Mouse (Mus musculus) thymus, postnatal 14 days (tissue): ENCODE data around the gene Ankrd17.
"Not testable (repeated sequence)": the region's sequence is repeated elsewhere in the genome, so short reads cannot be mapped to it uniquely, and the experiment has no call there.

Experiments used
- DNase-seq: peaks from one replicate; pipeline ENCODE4 v3.0.0; 2021

Ankrd17 gene

GRCm38 (mm10) chr5:90332478-90332877 is 33.9 kb downstream of the Ankrd17 start:
- DNase-seq, result no peak

- no peak for DNase-seq
These were observed 35.3 kb downstream of the Ankrd17 start for GRCm38 (mm10) chr5:90331071-90331470.

- DNase-seq, result no peak
These were observed 68.0 kb downstream of the Ankrd17 start for GRCm38 (mm10) chr5:90298396-90298795.

GRCm38 (mm10) chr5:90289887-90290286 is 76.5 kb downstream of the Ankrd17 start:
- DNase-seq, result no peak

GRCm38 (mm10) chr5:90286559-90286958 is 79.8 kb downstream of the Ankrd17 start:
- peak; percentile 67 for DNase-seq

GRCm38 (mm10) chr5:90280061-90280460 is 86.3 kb downstream of the Ankrd17 start:
- DNase-seq, result no peak

GRCm38 (mm10) chr5:90279418-90279817 is 87.0 kb downstream of the Ankrd17 start:
- no peak for DNase-seq

- DNase-seq, result no peak
These were observed 88.9 kb downstream of the Ankrd17 start for GRCm38 (mm10) chr5:90277443-90277842.

GRCm38 (mm10) chr5:90274806-90275205 is 91.6 kb downstream of the Ankrd17 start:
- no peak for DNase-seq

GRCm38 (mm10) chr5:90262230-90262629 is 104.1 kb downstream of the Ankrd17 start:
- not testable (repeated sequence) for DNase-seq

- no peak for DNase-seq
These were observed 109.4 kb downstream of the Ankrd17 start for GRCm38 (mm10) chr5:90257023-90257422.

- no peak for DNase-seq
These were observed 118.9 kb downstream of the Ankrd17 start for GRCm38 (mm10) chr5:90247503-90247902.

- DNase-seq, result no peak
These were observed 119.4 kb downstream of the Ankrd17 start for GRCm38 (mm10) chr5:90246987-90247386.

- no peak for DNase-seq
These were observed 119.8 kb downstream of the Ankrd17 start for GRCm38 (mm10) chr5:90246567-90246966.

- no peak for DNase-seq
These were observed 121.0 kb downstream of the Ankrd17 start for GRCm38 (mm10) chr5:90245416-90245815.

- DNase-seq, result no peak
These were observed 131.2 kb downstream of the Ankrd17 start for GRCm38 (mm10) chr5:90235217-90235616.

GRCm38 (mm10) chr5:90233305-90233704 is 133.1 kb downstream of the Ankrd17 start:
- no peak for DNase-seq

- no peak for DNase-seq
These were observed 136.6 kb downstream of the Ankrd17 start for GRCm38 (mm10) chr5:90229760-90230159.

GRCm38 (mm10) chr5:90226696-90227095 is 139.7 kb downstream of the Ankrd17 start:
- DNase-seq, result no peak

GRCm38 (mm10) chr5:90224730-90225129 is 141.6 kb downstream of the Ankrd17 start:
- no peak for DNase-seq

- DNase-seq, result peak; percentile 99
These were observed 142.6 kb downstream of the Ankrd17 start, which contains the start of gene Cox18 for GRCm38 (mm10) chr5:90223534-90224381. Cox18 (minus strand) TSS chr5:90224001.

GRCm38 (mm10) chr5:90222937-90223336 is 143.4 kb downstream of the Ankrd17 start:
- DNase-seq, result peak; percentile 10

- no peak for DNase-seq
These were observed 148.6 kb downstream of the Ankrd17 start for GRCm38 (mm10) chr5:90217791-90218190.

GRCm38 (mm10) chr5:90217226-90217625 is 149.2 kb downstream of the Ankrd17 start:
- DNase-seq, result no peak

- DNase-seq, result no peak
These were observed 153.0 kb downstream of the Ankrd17 start for GRCm38 (mm10) chr5:90213356-90213755.
